Comparison of ENCODE assay signal across 8 mouse cellular contexts in the genomic region with DNA sequence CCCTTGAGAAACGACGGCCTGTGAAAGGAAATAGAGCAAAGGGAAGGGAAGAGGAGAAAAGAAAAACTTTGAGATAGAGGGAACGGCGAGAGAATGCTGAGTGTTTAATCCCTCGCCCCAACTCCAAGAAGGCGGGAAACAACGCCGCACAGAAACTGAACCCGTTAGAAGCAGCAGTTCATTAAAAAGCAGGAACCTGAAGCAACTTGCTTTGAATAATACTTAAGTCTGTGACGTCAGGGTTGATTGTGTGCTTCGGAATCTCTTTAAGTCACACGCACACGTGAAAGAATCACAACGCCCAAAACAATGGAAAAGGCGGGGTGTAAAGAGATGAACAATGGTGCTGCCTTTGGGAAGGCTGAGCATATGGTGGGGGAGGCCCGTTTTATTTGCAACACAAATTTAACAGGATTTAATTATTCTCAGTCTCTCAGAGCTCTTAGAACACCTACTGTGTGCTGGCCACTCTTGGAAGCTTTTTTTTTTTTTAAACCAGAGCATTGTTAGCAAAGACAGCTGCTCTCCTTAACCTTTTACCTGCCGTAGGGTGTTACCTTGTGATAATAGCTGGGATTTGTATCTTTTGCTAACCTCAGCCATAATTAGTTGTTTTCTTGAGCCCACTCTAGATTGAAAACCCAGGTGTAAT. TPM values are rescaled to one million over a fixed set of nuclear protein-coding genes. Genes with fewer than 3 reads are reported as not detected.
DNase-seq lines count a peak whose midpoint lies in the region; ATAC-seq lines count a peak whose summit lies in the region.

A gene (minus strand): TSS at position 213 of the 652 bp plus-strand sequence.

- under 1% methylated on average over 17 of the region's 17 CpGs for WGBS in forebrain, embryonic 10.5 days
- 1% methylated on average over 17 of the region's 17 CpGs for WGBS in limb, embryonic 12.5 days

- DNase-seq in layer of hippocampus, adult 11-12 months (ENCODE audit: low spot score) = peak; percentile 15
- DNase-seq in layer of hippocampus, adult 9-11 months = no peak
- DNase-seq in T-cell, adult 2 months (ENCODE audit: low spot score) = peak; percentile 65
- DNase-seq in forebrain, embryonic 10.5 days (ENCODE audit: extremely low spot score, low spot score) = no peak
- DNase-seq in heart, postnatal 4 days = peak; percentile 13
- DNase-seq in right cerebral cortex, adult 18-20 months = no peak

- H3K4me2 ChIP-seq in limb, embryonic 12.5 days = peak within 1 kb of the TSS; percentile 70

- H3K9ac ChIP-seq in limb, embryonic 12.5 days (replicated peaks) = peak within 1 kb of the TSS; percentile 89

- H3K4me1 ChIP-seq in forebrain, embryonic 10.5 days = peaks cover 50% of the 10 kb centered on the region
- H3K4me1 ChIP-seq in limb, embryonic 12.5 days (replicated peaks) = peaks cover 20% of the 10 kb centered on the region

- peak within 1 kb of the TSS; percentile 96 for H3K27ac ChIP-seq in forebrain, embryonic 10.5 days
- peak within 1 kb of the TSS; percentile 99 for H3K27ac ChIP-seq in limb, embryonic 12.5 days

- peak; percentile 21; the same call in 1 of the 2 replicates for ATAC-seq in limb, embryonic 12.5 days (ENCODE audit: insufficient number of reproducible peaks, insufficient read depth, low FRiP score, low TSS enrichment, low read depth)
- peak; percentile 48; the same call in 1 of the 2 replicates for ATAC-seq in monocyte, adult 5-6 weeks (replicated peaks; ENCODE audit: insufficient number of reproducible peaks, low FRiP score, low TSS enrichment, poor library complexity, severe bottlenecking)

- H3K36me3 ChIP-seq in forebrain, embryonic 10.5 days (replicated peaks) = peaks cover 12% of the 10 kb centered on the region
- peaks cover 13% of the 10 kb centered on the region for H3K36me3 ChIP-seq in limb, embryonic 12.5 days

- peak within 1 kb of the TSS; percentile 80 for H3K4me3 ChIP-seq in forebrain, embryonic 10.5 days
- peak within 1 kb of the TSS; percentile 80 for H3K4me3 ChIP-seq in limb, embryonic 12.5 days (replicated peaks)

- H3K9me3 ChIP-seq in forebrain, embryonic 10.5 days = no peaks in the 10 kb centered on the region
- no peaks in the 10 kb centered on the region for H3K9me3 ChIP-seq in limb, embryonic 12.5 days

- no peaks in the 10 kb centered on the region for H3K27me3 ChIP-seq in forebrain, embryonic 10.5 days (ENCODE audit: poor library complexity, severe bottlenecking)
- H3K27me3 ChIP-seq in limb, embryonic 12.5 days = no peaks in the 10 kb centered on the region

RNA-seq across cellular contexts. Expression of the gene that starts here (rescaled TPM):
- 26.2 and 29.7 TPM in 2 replicates for polyA plus RNA-seq in forebrain, embryonic 10.5 days (2016; fragmentation: Nextera tagmentation; extraction: Ambion mirVana)
- total RNA-seq in heart, postnatal 4 days (2021) = 10 to 100 TPM; 32.6 to 36.5 TPM
- polyA plus RNA-seq in limb, embryonic 12.5 days (2016; fragmentation: Nextera tagmentation; extraction: Ambion mirVana) = 27.1 and 30.6 TPM in 2 replicates
- total RNA-seq in monocyte, adult 5-6 weeks (2017) = 4.1 to 7.6 TPM (median 6.6 TPM) in 3 replicates

Comparison
In these comparisons a context has a peak if more than half of its experiments do, and no peak if none do; other contexts are left out.
1. DNase-seq: peak in layer of hippocampus, adult 11-12 months (single experiment), T-cell, adult 2 months (single experiment) and heart, postnatal 4 days (single experiment); none in layer of hippocampus, adult 9-11 months (single experiment), forebrain, embryonic 10.5 days (single experiment) and right cerebral cortex, adult 18-20 months (single experiment).